Mouse (Mus musculus) thymus, adult 2 months (tissue): ENCODE results near the gene St6galnac4. TPM values are rescaled to one million over a fixed set of nuclear protein-coding genes. Genes with fewer than 3 reads are reported as not detected.
A peak's percentile ranks its signal among the peaks of the same experiment; 100 is the strongest.

Source experiments
- DNase-seq: peaks from one replicate; pipeline ENCODE4 v3.0.0; 2021
- H3K27ac ChIP-seq: fragments of 200-500 bp; 2 replicates; pipeline ENCODE4 v1.5.1; 2012; ENCODE audit warnings: low read length, control low read depth; ENCODE audit not compliant: control insufficient read depth, insufficient read depth
- H3K27me3 ChIP-seq: fragments of 200-500 bp; 2 replicates; pipeline ENCODE4 v1.6.1; 2012; ENCODE audit warnings: mild to moderate bottlenecking, low read length, moderate library complexity, mixed read lengths; ENCODE audit not compliant: control insufficient read depth, insufficient read depth
- H3K36me3 ChIP-seq: fragments of 200-500 bp; 2 replicates; pipeline ENCODE4 v1.6.1; 2012; ENCODE audit warnings: mild to moderate bottlenecking, low read length, moderate library complexity; ENCODE audit not compliant: control insufficient read depth, insufficient read depth
- H3K4me1 ChIP-seq: fragments of 200-500 bp; replicated peaks from 2 replicates; pipeline ENCODE4 v1.6.1; 2012; ENCODE audit warnings: low read length; ENCODE audit not compliant: control insufficient read depth, insufficient read depth
- H3K4me3 ChIP-seq: fragments of 200-500 bp; 2 replicates; pipeline ENCODE4 v1.5.1; 2012; ENCODE audit warnings: mild to moderate bottlenecking, low read length, control low read depth, moderate library complexity; ENCODE audit not compliant: control insufficient read depth, insufficient read depth
- CTCF ChIP-seq: fragments of 200-500 bp; IDR thresholded peaks from 2 replicates; pipeline ENCODE4 v1.5.1; 2012; ENCODE audit warnings: mild to moderate bottlenecking, control low read depth, low read length, moderate library complexity, borderline replicate concordance; ENCODE audit not compliant: control insufficient read depth, poor library complexity, insufficient read depth; ENCODE audit errors: extremely low read depth
- POLR2A ChIP-seq: fragments of 200-500 bp; IDR thresholded peaks from 2 replicates; pipeline ENCODE4 v1.6.1; 2012; ENCODE audit warnings: mild to moderate bottlenecking, low read length, control low read depth, moderate library complexity; ENCODE audit not compliant: control insufficient read depth, poor library complexity, insufficient read depth; ENCODE audit errors: extremely low read depth
- WGBS: fragments of 180-500 bp; shearing (Covaris S2); methylation state at CpG from one replicate; pipeline ENCODE4 v1.1.7; 2018; 5-methylcytosine and 5-hydroxymethylcytosine counted together
- polyA plus RNA-seq: library from polyadenylated mRNA; depleted of rRNA; stranded (reverse); fragments of >200 nt; gene quantifications from 2 replicates; pipeline ENCODE4 v1.2.3, GENCODE M21; 2012

The St6galnac4 gene
- polyA plus RNA-seq, 1 experiment = 29.3 TPM

DNA sequence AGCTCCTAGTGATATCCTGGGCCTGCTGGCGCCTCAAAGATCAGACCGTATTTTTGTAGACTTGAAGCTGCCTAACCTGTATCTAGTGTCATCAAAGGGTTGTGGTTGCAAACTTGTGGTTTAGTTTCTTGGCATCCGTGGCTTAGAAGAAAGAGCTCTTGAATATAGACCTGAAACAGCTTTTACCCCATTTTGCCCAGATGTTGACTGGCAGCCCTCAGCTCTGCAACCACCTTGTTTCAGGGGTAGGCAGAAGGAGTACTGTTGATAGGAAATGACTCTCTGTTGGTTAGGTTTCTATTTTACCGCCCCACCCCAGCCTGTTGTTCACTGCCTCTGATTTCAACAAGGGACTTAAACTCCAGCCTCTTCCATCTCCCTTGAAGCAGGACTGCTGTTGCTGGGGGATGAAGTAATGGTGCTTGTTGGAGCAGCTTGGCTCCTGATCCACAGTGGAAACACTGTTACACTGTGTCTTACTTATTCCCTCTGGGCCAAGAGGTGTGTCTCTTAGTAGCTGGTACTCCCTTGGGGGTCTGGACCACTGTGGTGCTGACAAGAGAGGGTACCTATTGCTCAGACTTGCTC lies 44.8 kb upstream of the St6galnac4 start:
- H3K4me1 ChIP-seq = peaks cover 51% of the 10 kb centered on the region
- peak overlapping the region; percentile 93 for H3K27ac ChIP-seq
- H3K36me3 ChIP-seq = no peaks in the 10 kb centered on the region
- no peak overlapping the region for H3K4me3 ChIP-seq
- WGBS = 4% methylated on average over 4 of the region's 4 CpGs
- DNase-seq = peak; percentile 85
- TF ChIP-seq POLR2A (no peak), CTCF (no peak)
- H3K27me3 ChIP-seq = peaks cover 4% of the 10 kb centered on the region; the same call in 1 of the 2 replicates

GRCm38 (mm10) chr2:32543031-32543449 lies 43.9 kb upstream of the St6galnac4 start:
- Histone ChIP-seq H3K36me3 (no peaks in the 10 kb centered on the region), H3K4me3 (no peak overlapping the region), H3K27me3 (peaks cover 2% of the 10 kb centered on the region; the same call in 1 of the 2 replicates), H3K4me1 (peaks cover 49% of the 10 kb centered on the region), H3K27ac (peak overlapping the region; percentile 8; the same call in 1 of the 2 replicates)
- WGBS = 63% methylated on average over 3 of the region's 3 CpGs
- TF ChIP-seq POLR2A (no peak), CTCF (no peak)
- DNase-seq = no peak

- H3K4me1 ChIP-seq = peaks cover 31% of the 10 kb centered on the region
- no peak for DNase-seq
Measured at GRCm38 (mm10) chr2:32546951-32547350, 39.9 kb upstream of the St6galnac4 start.

GRCm38 (mm10) chr2:32547380-32547779 lies 39.5 kb upstream of the St6galnac4 start:
- Histone ChIP-seq H3K4me1 (peaks cover 28% of the 10 kb centered on the region), H3K27me3 (no peaks in the 10 kb centered on the region), H3K4me3 (no peak overlapping the region), H3K27ac (no peak overlapping the region), H3K36me3 (no peaks in the 10 kb centered on the region)
- TF ChIP-seq POLR2A (no peak), CTCF (no peak)
- no peak for DNase-seq
- 91% methylated on average over 5 of the region's 5 CpGs for WGBS

More at GRCm38 (mm10) chr2:32546951-32547350, 39.9 kb upstream of the St6galnac4 start:
- Histone ChIP-seq H3K4me3 (no peak overlapping the region), H3K36me3 (no peaks in the 10 kb centered on the region), H3K27me3 (no peaks in the 10 kb centered on the region), H3K27ac (no peak overlapping the region)
- TF ChIP-seq CTCF (no peak), POLR2A (no peak)
- WGBS = 97% methylated on average over 1 of the region's 1 CpGs

DNA sequence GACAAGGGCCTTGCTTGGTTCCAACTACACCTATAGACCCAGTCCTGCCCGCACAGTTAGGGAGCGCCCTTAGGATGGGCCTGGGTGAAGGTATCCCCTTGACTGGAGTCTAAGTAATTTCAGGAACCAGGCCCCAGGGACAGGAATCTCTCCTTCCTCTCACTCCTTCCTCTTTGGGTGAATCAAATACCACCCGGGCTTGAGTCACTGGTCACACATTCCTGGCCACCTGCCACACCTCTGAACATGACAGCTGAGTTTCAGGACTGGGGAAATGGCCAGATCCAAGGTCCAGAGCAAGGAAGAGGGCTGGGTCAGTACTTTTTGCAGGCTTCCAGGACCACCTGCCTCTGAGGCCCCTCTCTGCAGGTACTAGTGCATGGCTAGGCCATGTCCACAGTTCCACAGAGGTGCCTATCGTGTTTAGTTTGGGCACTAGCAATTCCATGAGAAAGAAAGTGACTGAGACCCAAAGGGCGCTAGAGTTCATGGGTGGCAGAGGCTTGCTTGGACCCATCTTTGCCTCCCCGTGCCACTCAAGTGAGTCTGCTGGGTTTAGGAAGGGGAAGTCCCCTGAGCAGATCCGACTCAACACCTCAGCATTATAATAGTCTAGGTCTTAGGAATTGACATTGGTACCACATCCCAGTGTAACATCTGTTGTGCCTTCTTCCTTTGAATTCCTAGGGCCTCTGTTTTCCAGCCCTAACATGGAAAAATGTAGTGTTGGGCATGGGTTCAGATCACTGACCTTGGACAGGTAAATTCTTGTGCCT lies 38.7 kb upstream of the St6galnac4 start:
- TF ChIP-seq POLR2A = no peak
- TF ChIP-seq CTCF = no peak
- Histone ChIP-seq H3K27me3 (no peaks in the 10 kb centered on the region), H3K36me3 (no peaks in the 10 kb centered on the region), H3K4me1 (peaks cover 24% of the 10 kb centered on the region), H3K4me3 (no peak overlapping the region), H3K27ac (no peak overlapping the region)
- WGBS = 82% methylated on average over 7 of the region's 7 CpGs
- no peak for DNase-seq

DNA sequence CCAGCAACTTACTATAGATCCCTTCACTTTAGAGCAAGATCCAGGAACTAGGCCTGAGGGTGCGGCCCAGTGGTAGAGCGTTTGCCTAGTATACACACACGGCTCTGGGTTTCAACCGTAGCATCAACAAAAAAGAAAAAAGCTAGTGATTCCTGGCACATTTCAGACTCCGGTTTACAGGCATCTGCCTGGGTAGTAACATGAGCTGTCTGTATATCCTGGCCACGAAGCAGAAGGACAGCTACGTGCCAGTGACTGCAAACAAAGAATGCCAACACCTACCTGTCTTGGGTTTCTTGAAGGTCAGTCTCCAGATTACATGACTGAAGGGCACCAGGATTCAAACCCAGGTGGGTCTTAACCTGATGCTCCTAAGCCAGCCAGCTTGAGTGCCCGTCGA lies 37.7 kb upstream of the St6galnac4 start:
- Histone ChIP-seq H3K27ac (no peak overlapping the region), H3K27me3 (no peaks in the 10 kb centered on the region)
- WGBS = 92% methylated on average over 9 of the region's 9 CpGs

More for the DNA sequence above, 37.7 kb upstream of the St6galnac4 start:
- Histone ChIP-seq H3K36me3 (no peaks in the 10 kb centered on the region), H3K4me1 (peaks cover 26% of the 10 kb centered on the region), H3K4me3 (no peak overlapping the region)
- no peak for DNase-seq
- TF ChIP-seq POLR2A (no peak), CTCF (no peak)
